Mouse (Mus musculus) hindbrain, embryonic 16.5 days (tissue): ENCODE measurements at regions not wholly inside any gene's neighbourhood (a gene's known extent, or its start where the extent isn't known, plus 50 kb on each side); places are given as distances from the start of the nearest gene placed in this dataset.

Experiments
- ATAC-seq: fragments of 200-750 bp; cut with Nextera tagmentation; 2 replicates; pipeline ENCODE4 v1.8.0; 2017; ENCODE audit warnings: moderate TSS enrichment, moderate library complexity
- H3K27ac ChIP-seq: fragments of 300-500 bp; sonication (generic); 2 replicates; pipeline ENCODE4 v1.5.1; 2014; ENCODE audit warnings: low read depth, mild to moderate bottlenecking, control low read depth, low read length, moderate library complexity
- H3K27me3 ChIP-seq: fragments of 300-500 bp; sonication (generic); replicated peaks from 2 replicates; pipeline ENCODE4 v1.6.1; 2014; ENCODE audit warnings: low read length; ENCODE audit not compliant: control insufficient read depth, insufficient read depth
- H3K36me3 ChIP-seq: fragments of 300-500 bp; sonication (generic); 2 replicates; pipeline ENCODE4 v1.6.1; 2014; ENCODE audit warnings: mild to moderate bottlenecking, low read length, moderate library complexity, mixed read lengths; ENCODE audit not compliant: control insufficient read depth, insufficient read depth
- H3K4me1 ChIP-seq: fragments of 300-500 bp; sonication (generic); 2 replicates; pipeline ENCODE4 v1.6.1; 2014; ENCODE audit warnings: low read depth, low read length; ENCODE audit not compliant: control insufficient read depth, insufficient read depth
- H3K4me2 ChIP-seq: fragments of 300-500 bp; sonication (generic); 2 replicates; pipeline ENCODE4 v1.6.1; 2014; ENCODE audit warnings: mild to moderate bottlenecking, low read length, control low read depth, moderate library complexity
- H3K4me3 ChIP-seq: fragments of 300-500 bp; sonication (generic); 2 replicates; pipeline ENCODE4 v1.5.1; 2014; ENCODE audit warnings: mild to moderate bottlenecking, low read length, control low read depth, moderate library complexity
- H3K9ac ChIP-seq: fragments of 300-500 bp; sonication (generic); 2 replicates; pipeline ENCODE4 v1.6.1; 2014; ENCODE audit warnings: low read depth, mild to moderate bottlenecking, control low read depth, low read length, moderate library complexity
- H3K9me3 ChIP-seq: fragments of 300-500 bp; sonication (generic); 2 replicates; pipeline ENCODE4 v1.6.1; 2014; ENCODE audit warnings: mild to moderate bottlenecking, low read length, moderate library complexity; ENCODE audit not compliant: control insufficient read depth
- WGBS: fragments of 180-500 bp; shearing (Covaris S2); extraction: QIAGEN DNeasy Blood & Tissue Kit; methylation state at CpG from one replicate; pipeline ENCODE4 v1.1.7; 2014; 5-methylcytosine and 5-hydroxymethylcytosine counted together

DNA sequence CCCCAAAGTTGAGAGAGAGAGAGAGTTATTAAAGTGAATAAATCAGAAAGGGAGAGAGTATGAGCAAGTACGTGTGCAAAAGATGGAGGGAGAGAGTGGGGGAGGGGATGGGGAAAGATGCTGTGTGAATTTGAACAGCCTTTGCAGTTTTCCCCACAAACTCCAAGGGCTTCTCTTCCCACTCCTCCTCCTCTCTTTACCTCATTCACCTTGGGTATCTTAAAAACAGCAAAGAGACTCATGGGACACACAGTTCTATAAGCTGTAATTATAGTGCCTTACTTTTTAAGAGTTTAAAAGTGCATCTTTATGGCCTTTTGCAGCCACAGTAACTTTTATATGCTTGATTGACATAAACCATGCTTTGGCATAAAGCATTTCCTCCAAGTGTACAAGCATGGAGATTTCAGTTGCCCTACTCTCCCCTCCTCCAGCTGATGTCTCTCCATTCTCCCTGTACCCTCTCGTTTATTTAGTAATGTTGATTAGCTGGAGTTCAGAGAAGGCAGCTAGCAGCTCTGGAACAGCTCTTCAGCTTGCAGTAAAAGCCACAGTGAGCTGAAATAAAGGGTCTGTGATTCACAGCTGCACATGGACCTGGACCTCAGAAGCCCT lies 156.7 kb downstream of the Tbx18 start:
- Histone ChIP-seq H3K9me3 (no peaks in the 10 kb centered on the region), H3K27ac (no peak overlapping the region), H3K4me3 (no peak overlapping the region), H3K36me3 (no peaks in the 10 kb centered on the region), H3K4me1 (no peaks in the 10 kb centered on the region), H3K4me2 (no peak overlapping the region), H3K27me3 (no peaks in the 10 kb centered on the region), H3K9ac (no peak overlapping the region)
- no peak for ATAC-seq
- 48% methylated on average over 2 of the region's 2 CpGs for WGBS

DNA sequence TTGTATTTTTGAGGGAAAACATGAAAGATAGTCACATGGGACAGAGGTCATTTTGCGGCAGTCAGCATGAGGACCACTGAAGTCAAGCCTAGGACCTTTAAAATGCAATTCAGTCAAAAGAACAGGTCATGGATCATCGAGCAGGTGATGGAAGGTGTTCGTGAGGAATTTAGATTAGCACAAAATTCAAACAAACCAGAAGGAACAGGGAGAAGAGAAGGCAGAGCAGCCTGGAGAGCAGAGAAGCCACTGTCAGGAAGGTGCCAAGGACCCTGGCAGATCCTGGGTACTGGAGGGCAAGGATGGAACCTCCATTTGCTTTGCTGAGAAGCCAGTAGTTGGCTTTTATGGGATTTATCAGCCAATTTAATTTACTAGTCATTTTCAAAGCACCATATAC lies 167.8 kb downstream of the Tbx18 start:
- Histone ChIP-seq H3K4me3 (no peak overlapping the region), H3K4me1 (no peaks in the 10 kb centered on the region), H3K9ac (no peak overlapping the region), H3K9me3 (no peaks in the 10 kb centered on the region), H3K27me3 (no peaks in the 10 kb centered on the region), H3K4me2 (no peak overlapping the region), H3K27ac (no peak overlapping the region), H3K36me3 (no peaks in the 10 kb centered on the region)
- no peak for ATAC-seq
- 75% methylated on average over 3 of the region's 3 CpGs for WGBS

DNA sequence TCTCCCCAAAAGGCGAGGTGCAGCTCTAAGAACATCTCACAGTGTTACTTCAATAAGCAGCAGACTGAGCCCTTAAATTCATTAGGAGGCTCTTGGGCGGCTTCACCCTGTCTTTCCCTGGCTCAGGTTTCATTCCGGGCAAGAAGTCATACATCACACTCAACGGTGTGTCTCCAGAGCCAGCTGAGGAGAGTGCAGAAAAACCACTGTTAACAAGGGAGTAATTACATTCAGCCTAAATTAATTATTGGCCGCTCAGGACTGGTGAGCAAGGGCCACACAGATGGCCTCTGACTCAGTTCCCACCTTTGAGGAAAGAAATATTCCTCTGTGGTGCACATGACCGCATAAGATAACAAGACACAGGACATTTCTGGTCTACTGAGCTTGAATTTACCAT lies 168.3 kb downstream of the Tbx18 start:
- Histone ChIP-seq H3K4me1 (no peaks in the 10 kb centered on the region), H3K27me3 (no peaks in the 10 kb centered on the region), H3K4me3 (no peak overlapping the region), H3K27ac (no peak overlapping the region), H3K9ac (no peak overlapping the region), H3K4me2 (no peak overlapping the region), H3K36me3 (no peaks in the 10 kb centered on the region), H3K9me3 (no peaks in the 10 kb centered on the region)
- 70% methylated on average over 6 of the region's 6 CpGs for WGBS
- ATAC-seq = no peak

DNA sequence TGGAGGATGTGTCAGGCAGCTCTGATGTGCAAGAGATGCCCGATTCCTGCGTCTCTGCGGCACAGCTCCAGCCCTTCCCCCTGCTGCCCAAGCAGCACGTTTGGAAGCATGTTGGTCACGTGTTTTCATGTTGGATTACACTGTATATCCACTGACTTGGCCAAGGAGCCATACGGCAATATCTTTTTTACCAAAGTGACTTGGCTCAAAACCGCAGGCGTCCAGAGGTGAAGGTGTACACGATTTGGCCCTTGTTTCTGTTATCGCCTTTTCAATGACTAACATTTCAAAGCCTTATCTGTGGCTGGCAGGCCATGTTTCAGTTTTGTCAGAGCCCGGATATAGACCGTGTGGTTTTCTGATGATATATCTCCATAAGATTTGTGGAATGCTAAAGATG lies 173.2 kb downstream of the Tbx18 start:
- Histone ChIP-seq H3K27ac (no peak overlapping the region), H3K36me3 (no peaks in the 10 kb centered on the region), H3K4me1 (no peaks in the 10 kb centered on the region), H3K4me3 (no peak overlapping the region), H3K4me2 (no peak overlapping the region), H3K27me3 (no peaks in the 10 kb centered on the region), H3K9me3 (no peaks in the 10 kb centered on the region), H3K9ac (no peak overlapping the region)
- WGBS = 82% methylated on average over 12 of the region's 12 CpGs
- no peak for ATAC-seq

DNA sequence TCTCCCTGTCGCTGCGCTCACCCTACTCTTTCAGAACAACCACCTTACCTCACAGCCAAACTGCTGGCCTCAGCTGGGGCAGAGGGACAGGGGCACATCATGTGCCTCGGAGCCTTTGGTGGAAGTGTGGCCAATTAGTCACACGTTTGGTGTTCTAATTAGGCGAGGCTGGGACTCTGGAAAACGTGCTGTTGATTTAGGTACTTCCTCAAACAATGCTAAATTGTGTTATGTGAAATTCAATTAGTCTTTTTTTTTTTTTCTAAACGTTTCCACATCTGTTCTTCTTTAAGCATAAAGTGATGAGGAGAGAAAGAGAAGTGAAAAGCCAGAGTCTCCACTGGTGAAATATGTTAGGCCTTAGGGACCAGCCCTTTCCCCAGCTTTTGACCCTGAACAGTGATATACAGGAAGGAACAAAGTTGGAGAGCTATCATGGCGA lies 174.1 kb downstream of the Tbx18 start:
- 40% methylated on average over 8 of the region's 8 CpGs for WGBS
- ATAC-seq = no peak

DNA sequence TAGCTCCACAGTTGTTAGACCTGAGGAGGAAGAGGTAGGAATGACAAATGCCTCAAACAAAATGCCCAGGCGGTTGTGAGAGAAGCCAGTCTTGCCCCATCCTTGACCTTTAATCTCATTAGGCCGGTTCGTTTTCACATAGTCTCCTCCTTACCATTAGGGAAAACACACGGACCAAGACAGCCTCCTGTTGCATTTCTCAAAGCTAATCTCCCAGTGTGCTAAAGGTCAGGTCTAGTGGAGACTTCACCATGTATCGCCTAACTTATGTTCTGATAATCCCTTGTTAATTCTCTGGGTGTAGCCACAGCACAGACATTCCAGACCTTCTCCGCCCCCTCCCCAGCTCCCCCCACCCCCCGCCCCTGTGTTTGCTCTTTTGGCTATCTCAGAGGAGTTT lies 174.5 kb downstream of the Tbx18 start:
- no peak overlapping the region for H3K27ac ChIP-seq
- WGBS = 46% methylated on average over 7 of the region's 7 CpGs
- no peaks in the 10 kb centered on the region for H3K36me3 ChIP-seq
- H3K9ac ChIP-seq = no peak overlapping the region
- H3K4me3 ChIP-seq = no peak overlapping the region
- H3K9me3 ChIP-seq = no peaks in the 10 kb centered on the region
- no peak overlapping the region for H3K4me2 ChIP-seq
- ATAC-seq = no peak
- H3K4me1 ChIP-seq = no peaks in the 10 kb centered on the region
- no peaks in the 10 kb centered on the region for H3K27me3 ChIP-seq

More for the DNA sequence above, 174.1 kb downstream of the Tbx18 start:
- H3K27ac ChIP-seq = no peak overlapping the region
- no peaks in the 10 kb centered on the region for H3K4me1 ChIP-seq
- no peak overlapping the region for H3K9ac ChIP-seq
- H3K9me3 ChIP-seq = no peaks in the 10 kb centered on the region
- H3K4me3 ChIP-seq = no peak overlapping the region
- H3K27me3 ChIP-seq = no peaks in the 10 kb centered on the region
- no peaks in the 10 kb centered on the region for H3K36me3 ChIP-seq
- H3K4me2 ChIP-seq = no peak overlapping the region

DNA sequence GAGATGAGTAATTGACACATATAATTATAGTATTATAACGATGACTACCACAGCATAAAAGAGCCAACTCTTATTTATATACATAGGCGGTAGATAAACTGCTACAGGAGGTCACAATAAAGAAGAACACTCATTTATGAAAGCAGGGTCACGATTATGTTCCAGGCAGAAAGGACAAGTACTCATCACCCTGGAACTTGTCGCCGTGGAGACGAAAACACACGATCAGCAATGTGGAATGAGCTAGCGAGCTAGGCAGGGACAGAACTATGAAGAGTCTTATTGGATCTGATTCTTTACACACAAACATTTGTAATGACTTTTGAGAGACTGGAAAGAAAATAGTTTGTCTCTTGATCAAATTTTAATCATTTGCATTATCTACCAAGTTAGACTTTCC lies 197.9 kb downstream of the Tbx18 start:
- WGBS = 47% methylated on average over 8 of the region's 8 CpGs
- Histone ChIP-seq H3K9ac (no peak overlapping the region), H3K9me3 (no peaks in the 10 kb centered on the region), H3K27ac (no peak overlapping the region), H3K4me1 (no peaks in the 10 kb centered on the region), H3K36me3 (no peaks in the 10 kb centered on the region), H3K4me3 (no peak overlapping the region), H3K4me2 (no peak overlapping the region), H3K27me3 (no peaks in the 10 kb centered on the region)
- ATAC-seq = no peak

DNA sequence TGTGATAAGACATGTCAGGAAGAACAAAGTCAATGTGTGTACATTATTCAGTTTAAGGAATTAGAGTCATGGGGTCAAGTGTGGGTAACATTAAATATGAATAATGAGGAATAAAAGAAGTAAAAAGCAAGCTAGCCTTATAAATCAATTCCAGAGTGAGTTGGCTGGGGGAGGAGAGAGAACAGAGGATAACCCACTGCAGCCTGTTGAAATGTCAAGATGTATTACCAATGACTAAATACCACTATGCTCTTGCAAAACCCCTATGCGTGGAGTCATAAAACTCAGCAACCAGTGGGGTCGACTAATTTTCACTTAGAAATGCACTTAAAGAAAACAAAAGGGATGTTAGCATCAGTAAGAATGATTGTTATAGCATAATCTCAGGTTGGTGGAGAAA lies 201.2 kb downstream of the Tbx18 start:
- H3K4me1 ChIP-seq = no peaks in the 10 kb centered on the region
- no peak overlapping the region for H3K9ac ChIP-seq
- no peak for ATAC-seq
- H3K4me3 ChIP-seq = no peak overlapping the region
- WGBS = 90% methylated on average over 2 of the region's 2 CpGs
- H3K4me2 ChIP-seq = no peak overlapping the region
- H3K9me3 ChIP-seq = no peaks in the 10 kb centered on the region
- H3K27me3 ChIP-seq = no peaks in the 10 kb centered on the region
- H3K27ac ChIP-seq = no peak overlapping the region
- no peaks in the 10 kb centered on the region for H3K36me3 ChIP-seq

DNA sequence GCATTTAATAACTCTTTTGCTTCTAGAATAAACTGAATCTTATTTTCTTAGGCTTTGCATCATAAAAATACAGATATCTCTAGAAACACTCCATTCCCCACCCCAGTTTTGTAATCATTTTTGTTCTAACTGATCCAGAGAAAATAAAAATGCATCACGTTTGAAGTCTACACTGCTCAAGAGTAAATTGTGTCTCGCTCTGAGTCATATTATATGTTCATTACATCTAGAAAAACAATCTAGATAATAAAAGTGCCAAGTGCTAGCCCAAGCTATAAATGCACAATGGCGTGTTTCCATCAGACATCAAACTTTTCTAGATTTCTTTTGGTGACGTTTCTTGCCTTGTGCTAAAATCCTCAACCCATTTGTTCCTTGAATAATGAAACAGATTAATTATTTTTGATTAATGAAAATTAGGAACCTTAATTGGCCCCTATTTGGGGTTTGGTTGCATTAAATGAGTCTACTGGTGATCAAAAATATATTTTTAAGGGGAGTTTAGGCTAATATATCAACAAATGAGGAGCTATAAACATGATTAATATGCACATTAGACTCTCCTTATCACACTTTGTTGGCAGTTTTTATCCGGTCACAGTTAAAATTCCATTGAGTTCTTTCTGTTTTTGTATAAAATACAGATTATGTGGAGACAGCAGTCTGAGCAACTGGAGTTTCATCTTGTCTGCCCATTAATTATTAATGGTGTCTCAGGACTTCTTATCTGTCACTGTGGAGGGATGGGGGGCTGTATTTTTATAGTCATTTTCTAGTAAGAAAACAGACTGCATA lies 206.0 kb downstream of the Tbx18 start:
- H3K36me3 ChIP-seq = no peaks in the 10 kb centered on the region
- WGBS = 85% methylated on average over 5 of the region's 5 CpGs
- H3K4me1 ChIP-seq = no peaks in the 10 kb centered on the region
- H3K9me3 ChIP-seq = no peaks in the 10 kb centered on the region
- H3K27ac ChIP-seq = no peak overlapping the region
- no peak overlapping the region for H3K4me3 ChIP-seq
- no peaks in the 10 kb centered on the region for H3K27me3 ChIP-seq
- ATAC-seq = no peak
- no peak overlapping the region for H3K9ac ChIP-seq
- H3K4me2 ChIP-seq = no peak overlapping the region
